Mouse (Mus musculus) ovary, adult 10 weeks (tissue): Measurements from ENCODE around the gene Kmt2b. TPM values are rescaled to one million over a fixed set of nuclear protein-coding genes. Genes with fewer than 3 reads are reported as not detected.

Source experiments
- polyA plus RNA-seq: library from polyadenylated mRNA; stranded (reverse); fragments of 350-450 nt; fragmentation: Illumina TruSeq; extraction: RNeasy Lipid Tissue Mini Kit (QIAGEN cat#74804); gene quantifications from one replicate; pipeline ENCODE4 v1.2.3, GENCODE M21; 2014

Gene Kmt2b
- polyA plus RNA-seq = 4.7 TPM

GRCm38 (mm10) chr7:30588676-30589434, at the start of gene Kmt2b:
Kmt2b (minus strand) TSS chr7:30588726.

GRCm38 (mm10) chr7:30635752-30636151, 47.2 kb upstream of the Kmt2b start, which contains the start of gene Etv2:
Etv2 (minus strand) TSS chr7:30635852.

GRCm38 (mm10) chr7:30625530-30626384, 37.2 kb upstream of the Kmt2b start, which contains the start of gene Cox6b1:
Cox6b1 (minus strand) TSS chr7:30626151.

GRCm38 (mm10) chr7:30612654-30613402, 24.3 kb upstream of the Kmt2b start, which contains the start of gene Upk1a:
Upk1a (minus strand) TSS chr7:30612847.

GRCm38 (mm10) chr7:30598786-30599185, 10.3 kb upstream of the Kmt2b start, which contains the start of gene Zbtb32:
Zbtb32 (minus strand) TSS chr7:30598909.

GRCm38 (mm10) chr7:30564970-30565571, 23.5 kb downstream of the Kmt2b start, which contains the start of gene Igflr1:
Igflr1 (plus strand) TSS chr7:30565427.

GRCm38 (mm10) chr7:30563117-30563905, 25.2 kb downstream of the Kmt2b start, which contains the start of the genes U2af1l4, Gm49396 and Psenen:
U2af1l4 (plus strand) TSS chr7:30563301.
Gm49396 (plus strand) TSS chr7:30563344.
Psenen (minus strand) TSS chr7:30563627.

GRCm38 (mm10) chr7:30559443-30559954, 29.0 kb downstream of the Kmt2b start, which contains the start of gene Lin37:
Lin37 (minus strand) TSS chr7:30559838.

GRCm38 (mm10) chr7:30552102-30553020, 36.2 kb downstream of the Kmt2b start, which contains the start of the genes Hspb6 and Proser3:
Hspb6 (plus strand) TSS chr7:30552178.
Proser3 (minus strand) TSS chr7:30552299.

GRCm38 (mm10) chr7:30534633-30535577, 53.6 kb downstream of the Kmt2b start, which contains the start of gene Arhgap33:
Arhgap33 (minus strand) TSS chr7:30535060.

Other genes with a start within 250 kb of the Kmt2b start
- gene Lrfn3, start 226.0 kb downstream of the Kmt2b start, polyA plus RNA-seq = 0.40 TPM
- 5.6 TPM for gene Tyrobp, start 175.0 kb downstream of the Kmt2b start, polyA plus RNA-seq
- not detected for gene Hcst, start 168.9 kb downstream of the Kmt2b start, polyA plus RNA-seq
- 0.23 TPM for gene Nfkbid, start 167.0 kb downstream of the Kmt2b start, polyA plus RNA-seq
- gene Aplp1, start 143.2 kb downstream of the Kmt2b start, polyA plus RNA-seq = 0.63 TPM
- gene Kirrel2, start 131.0 kb downstream of the Kmt2b start, polyA plus RNA-seq = not detected
- gene Nphs1, start 130.4 kb downstream of the Kmt2b start, polyA plus RNA-seq = not detected
- not detected for gene Prodh2, start 95.1 kb downstream of the Kmt2b start, polyA plus RNA-seq
- gene Arhgap33, start 53.7 kb downstream of the Kmt2b start, polyA plus RNA-seq = 0.23 TPM
- gene Hspb6, start 36.5 kb downstream of the Kmt2b start, polyA plus RNA-seq = 22.5 TPM
- 2.0 TPM for gene Proser3, start 36.4 kb downstream of the Kmt2b start, polyA plus RNA-seq
- 5.0 TPM for gene Lin37, start 28.9 kb downstream of the Kmt2b start, polyA plus RNA-seq
- 8.5 TPM for gene U2af1l4, start 25.4 kb downstream of the Kmt2b start, polyA plus RNA-seq
- 1.1 TPM for gene Gm49396, start 25.4 kb downstream of the Kmt2b start, polyA plus RNA-seq
- 24.5 TPM for gene Psenen, start 25.1 kb downstream of the Kmt2b start, polyA plus RNA-seq
- gene Igflr1, start 23.3 kb downstream of the Kmt2b start, polyA plus RNA-seq = not detected
- not detected for gene Zbtb32, start 10.2 kb upstream of the Kmt2b start, polyA plus RNA-seq
- gene Upk1a, start 24.1 kb upstream of the Kmt2b start, polyA plus RNA-seq = 0.34 TPM
- 586 TPM for gene Cox6b1, start 37.4 kb upstream of the Kmt2b start, polyA plus RNA-seq
- not detected for gene Etv2, start 47.1 kb upstream of the Kmt2b start, polyA plus RNA-seq
- not detected for gene Rbm42, start 61.6 kb upstream of the Kmt2b start, polyA plus RNA-seq
- gene Haus5, start 76.3 kb upstream of the Kmt2b start, polyA plus RNA-seq = 1.1 TPM
- not detected for gene Pmis2, start 82.9 kb upstream of the Kmt2b start, polyA plus RNA-seq
- gene 2200002J24Rik, start 110.2 kb upstream of the Kmt2b start, polyA plus RNA-seq = not detected
- gene Atp4a, start 123.5 kb upstream of the Kmt2b start, polyA plus RNA-seq = not detected
- 12.8 TPM for gene Tmem147, start 140.8 kb upstream of the Kmt2b start, polyA plus RNA-seq
- gene Gapdhs, start 155.0 kb upstream of the Kmt2b start, polyA plus RNA-seq = not detected
- gene Sbsn, start 162.7 kb upstream of the Kmt2b start, polyA plus RNA-seq = 1.2 TPM
- 16.0 TPM for gene Dmkn, start 175.0 kb upstream of the Kmt2b start, polyA plus RNA-seq
- not detected for gene Krtdap, start 199.2 kb upstream of the Kmt2b start, polyA plus RNA-seq
- 0.23 TPM for gene Ffar2, start 235.0 kb upstream of the Kmt2b start, polyA plus RNA-seq